Mouse (Mus musculus) ES-E14 (cell line): Measurements from ENCODE around the gene Nup107. TPM values are rescaled to one million over a fixed set of nuclear protein-coding genes. Genes with fewer than 3 reads are reported as not detected.

Experiments
- DNase-seq: peaks from one replicate; pipeline ENCODE4 v3.0.0-alpha.2; 2013; ENCODE audit warnings: low read depth, low spot score
- H3K27ac ChIP-seq: 2 replicates; pipeline ENCODE4 v1.5.1; 2012; ENCODE audit warnings: low read depth, mild to moderate bottlenecking, low read length, moderate library complexity, mixed read lengths; ENCODE audit not compliant: poor library complexity, insufficient read depth, severe bottlenecking
- H3K36me3 ChIP-seq: 2 replicates; pipeline ENCODE4 v1.6.1; 2012; ENCODE audit warnings: mild to moderate bottlenecking, low read length, moderate library complexity, mixed read lengths; ENCODE audit not compliant: control insufficient read depth, poor library complexity, insufficient read depth, severe bottlenecking
- H3K4me1 ChIP-seq, 2 experiments: fragments of 150-350 bp in 1 of 2; sonication (generic) in 1 of 2; 2 replicates each; pipeline ENCODE4 v1.6.1; 2012; ENCODE audit warnings: low read length in 2 of 2, mild to moderate bottlenecking in 1 of 2, mixed read lengths in 1 of 2; ENCODE audit not compliant: control insufficient read depth in 2 of 2, insufficient read depth in 2 of 2, poor library complexity in 1 of 2
- H3K4me3 ChIP-seq, 2 experiments: fragments of 150-350 bp in 1 of 2; sonication (generic) in 1 of 2; 2 replicates each; pipeline ENCODE4 v1.5.1; 2012; ENCODE audit warnings: low read length in 2 of 2, low read depth in 1 of 2, mild to moderate bottlenecking in 1 of 2, mixed read lengths in 1 of 2; ENCODE audit not compliant: insufficient read depth in 1 of 2, poor library complexity in 1 of 2, severe bottlenecking in 1 of 2
- H3K9ac ChIP-seq: 2 replicates; pipeline ENCODE4 v1.6.1; 2012; ENCODE audit warnings: low read depth, mild to moderate bottlenecking, low read length, mixed read lengths; ENCODE audit not compliant: poor library complexity, insufficient read depth, severe bottlenecking
- H3K9me3 ChIP-seq: fragments of 150-350 bp; sonication (generic); 2 replicates; pipeline ENCODE4 v1.6.1; 2012; ENCODE audit warnings: low read depth, mild to moderate bottlenecking, low read length; ENCODE audit not compliant: control insufficient read depth, insufficient read depth
- CHD2 ChIP-seq: IDR thresholded peaks from 2 replicates; pipeline ENCODE4 v1.6.1; 2014; ENCODE audit warnings: mild to moderate bottlenecking, low read depth, low read length, inconsistent platforms
- HCFC1 ChIP-seq: IDR thresholded peaks from 2 replicates; pipeline ENCODE4 v1.6.1; 2012; ENCODE audit warnings: low read length, inconsistent platforms, borderline replicate concordance; ENCODE audit not compliant: insufficient read depth
- MAFK ChIP-seq: IDR thresholded peaks from 2 replicates; pipeline ENCODE4 v1.6.1; 2014; ENCODE audit warnings: mild to moderate bottlenecking, low read depth, low read length, inconsistent platforms; ENCODE audit not compliant: insufficient read depth
- ZC3H11A ChIP-seq: IDR thresholded peaks from 2 replicates; pipeline ENCODE4 v1.6.1; 2012; ENCODE audit warnings: low read depth, mild to moderate bottlenecking, inconsistent platforms, low read length, borderline replicate concordance
- ZNF384 ChIP-seq: IDR thresholded peaks from 2 replicates; pipeline ENCODE4 v1.6.1; 2012; ENCODE audit warnings: low read depth, low read length, inconsistent platforms
- in situ Hi-C, 2 experiments: fragments of 600-800 bp; cut with MboI; formaldehyde crosslinking; loops; one replicate each; pipeline ENCODE4 v1.15.1; 2025; ENCODE audit warnings: low sequenced_read_pairs in 2 of 2, inconsistent platforms in 1 of 2; ENCODE audit not compliant: unreplicated experiment in 2 of 2
- total RNA-seq: library from RNA; depleted of rRNA; stranded (reverse); fragments of 300-350 nt; gene quantifications from 2 replicates; pipeline ENCODE4 v1.2.3, GENCODE M21; 2012

The Nup107 gene
- total RNA-seq, 1 experiment: 80.8 TPM

DNA sequence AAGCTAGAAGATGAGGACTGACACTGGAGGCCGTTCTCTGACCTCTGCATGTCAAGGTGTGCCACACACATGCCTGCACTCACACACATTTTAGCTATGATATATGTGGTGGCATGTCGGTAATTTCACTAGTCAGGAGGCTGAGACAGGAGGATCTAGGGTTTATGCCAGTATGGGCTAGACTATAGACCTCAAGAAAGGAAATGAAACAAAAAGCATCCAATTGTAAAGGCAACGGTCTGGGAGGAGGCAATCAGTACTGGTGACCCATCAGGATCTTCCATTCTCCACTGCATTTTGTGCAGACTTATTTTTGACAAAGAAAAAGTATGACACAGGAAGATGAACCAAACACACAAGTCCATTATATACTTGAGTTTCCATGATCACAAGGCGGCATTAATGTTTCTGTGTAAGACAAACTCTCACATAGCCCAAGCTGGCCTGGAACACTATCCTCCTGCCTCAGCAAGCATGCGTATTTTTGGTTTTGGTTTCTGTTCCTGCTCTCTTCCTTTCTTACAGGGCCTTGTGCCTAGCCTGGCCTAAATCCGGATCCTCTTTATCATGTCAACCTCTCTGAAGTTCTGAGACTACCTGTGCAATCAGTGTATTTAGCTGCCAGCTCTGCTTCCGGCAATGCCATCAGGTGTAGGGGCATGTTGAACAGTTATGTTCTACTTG lies 37.1 kb upstream of the Nup107 start:
- no peaks in the 10 kb centered on the region; the same call in 1 of the 2 replicates for H3K36me3 ChIP-seq
- no peaks in the 10 kb centered on the region for H3K9me3 ChIP-seq
- H3K4me3 ChIP-seq: no peak overlapping the region
- TF ChIP-seq ZC3H11A (no peak), HCFC1 (no peak), ZNF384 (no peak), CHD2 (no peak), MAFK (no peak)
- in situ Hi-C loops: no loop called here
- H3K27ac ChIP-seq: no peak overlapping the region
- peaks cover 9 to 12% of the 10 kb centered on the region in 2 experiments; a peak in 3 of 4 replicates for H3K4me1 ChIP-seq
- no peak overlapping the region for H3K9ac ChIP-seq
- DNase-seq: no peak

DNA sequence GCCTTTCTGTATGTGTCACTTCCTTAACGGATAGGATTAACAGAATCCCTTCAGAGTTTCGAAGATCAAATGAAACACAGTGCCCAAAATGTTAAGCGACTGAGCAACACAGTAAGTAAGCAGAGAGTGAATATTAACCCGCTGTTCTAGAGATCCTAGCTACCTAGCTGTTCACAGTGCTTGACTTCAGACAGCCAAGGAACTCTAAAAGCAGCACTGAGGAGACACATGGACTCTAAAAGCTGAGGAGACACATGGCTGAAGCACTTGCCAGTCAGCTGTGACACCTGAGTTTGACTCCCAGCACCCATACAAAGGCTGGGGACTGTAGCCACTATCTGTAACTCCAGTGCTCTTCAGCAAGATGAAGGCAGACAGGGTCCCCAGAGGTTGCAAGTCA lies 36.5 kb upstream of the Nup107 start:
- H3K27ac ChIP-seq: no peak overlapping the region
- in situ Hi-C loops: no loop called here
- TF ChIP-seq ZC3H11A (no peak), CHD2 (no peak), MAFK (no peak), HCFC1 (no peak), ZNF384 (no peak)
- no peak overlapping the region for H3K9ac ChIP-seq
- H3K9me3 ChIP-seq: no peaks in the 10 kb centered on the region
- no peak for DNase-seq
- no peaks in the 10 kb centered on the region for H3K36me3 ChIP-seq
- H3K4me1 ChIP-seq: peaks cover 9 to 12% of the 10 kb centered on the region in 2 experiments; a peak in 3 of 4 replicates
- H3K4me3 ChIP-seq: no peak overlapping the region

DNA sequence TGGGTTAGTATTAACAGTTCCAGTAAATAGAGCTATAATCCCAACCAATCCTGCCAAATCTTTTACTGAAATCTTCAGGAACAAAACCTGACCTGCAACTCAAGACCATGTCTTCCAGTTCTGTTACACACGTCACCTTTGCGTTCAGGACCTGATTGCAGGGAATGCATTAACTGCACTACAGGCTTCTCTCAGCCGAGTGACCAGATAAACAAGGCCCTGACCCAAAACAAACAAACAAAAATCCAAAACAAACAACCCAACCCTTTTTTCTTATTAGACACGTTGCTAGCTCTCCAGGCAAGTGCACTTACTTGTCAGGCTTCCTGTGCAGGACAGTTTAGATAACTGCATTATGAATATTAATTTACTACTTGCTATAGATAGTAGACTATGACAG lies 36.0 kb upstream of the Nup107 start:
- TF ChIP-seq MAFK (no peak), CHD2 (no peak), HCFC1 (no peak), ZNF384 (no peak), ZC3H11A (no peak)
- Histone ChIP-seq H3K4me1 (peaks cover 9 to 12% of the 10 kb centered on the region in 2 experiments; a peak in 3 of 4 replicates), H3K9me3 (no peaks in the 10 kb centered on the region), H3K36me3 (peaks cover under 1% of the 10 kb centered on the region; the same call in 1 of the 2 replicates), H3K9ac (no peak overlapping the region), H3K4me3 (no peak overlapping the region), H3K27ac (no peak overlapping the region)
- in situ Hi-C loops: no loop called here
- DNase-seq: no peak

DNA sequence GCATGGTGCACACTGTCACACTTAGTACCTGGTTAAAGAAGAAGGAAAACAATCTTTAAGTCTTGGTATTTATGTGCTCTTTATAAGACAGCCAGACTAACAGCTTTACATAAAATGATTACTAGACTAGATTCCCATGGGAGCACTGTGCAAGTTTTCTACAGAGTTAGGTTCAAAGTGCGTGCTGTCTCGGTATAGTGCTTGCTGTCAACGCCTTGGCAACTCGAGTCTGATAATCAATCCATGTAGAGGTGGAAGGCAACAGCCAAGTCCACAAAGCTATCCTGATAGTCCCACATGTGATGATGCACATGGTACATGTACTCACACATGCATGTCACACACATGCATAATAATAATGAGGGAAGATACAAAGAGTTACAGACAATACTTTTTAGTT lies 32.1 kb upstream of the Nup107 start:
- TF ChIP-seq ZNF384 (no peak), MAFK (no peak), CHD2 (no peak), ZC3H11A (no peak), HCFC1 (no peak)
- Histone ChIP-seq H3K36me3 (peaks cover 21% of the 10 kb centered on the region), H3K27ac (no peak overlapping the region), H3K4me3 (no peak overlapping the region), H3K9ac (no peak overlapping the region), H3K9me3 (no peaks in the 10 kb centered on the region), H3K4me1 (peaks cover 4 to 7% of the 10 kb centered on the region in 2 experiments; a peak in 3 of 4 replicates)
- in situ Hi-C loops: no loop called here
- no peak for DNase-seq

DNA sequence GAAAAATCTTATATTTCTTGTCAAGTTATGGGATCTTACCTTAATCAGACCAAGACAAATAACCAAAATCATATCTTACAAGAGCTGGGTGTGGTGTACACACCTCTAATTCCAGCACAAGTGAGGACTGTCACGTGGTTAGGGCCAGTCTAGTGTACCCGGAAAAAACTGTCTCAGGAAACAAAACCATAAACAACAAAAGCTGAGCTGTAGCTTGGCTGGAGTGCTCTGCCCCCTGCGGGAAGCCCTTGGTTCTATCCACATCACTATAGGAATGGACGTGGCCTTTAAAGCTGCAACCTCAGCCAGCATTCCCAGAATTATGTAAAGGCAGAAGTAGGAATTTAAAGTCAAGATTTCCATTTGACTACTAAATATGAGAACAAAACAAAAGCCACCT lies 31.6 kb upstream of the Nup107 start:
- peaks cover 22% of the 10 kb centered on the region for H3K36me3 ChIP-seq
- no peak for TF ChIP-seq MAFK
- TF ChIP-seq ZC3H11A: no peak
- no peak for TF ChIP-seq ZNF384
- no peak for TF ChIP-seq HCFC1
- TF ChIP-seq CHD2: no peak
- no peak for DNase-seq
- H3K27ac ChIP-seq: no peak overlapping the region
- H3K9ac ChIP-seq: no peak overlapping the region
- H3K9me3 ChIP-seq: no peaks in the 10 kb centered on the region
- peaks cover 4% of the 10 kb centered on the region in 2 experiments; a peak in 3 of 4 replicates for H3K4me1 ChIP-seq
- in situ Hi-C loops: no loop called here
- no peak overlapping the region for H3K4me3 ChIP-seq
